Mouse (Mus musculus) E14TG2a.4 (cell line): ENCODE data around the gene Fgd2.
A peak's percentile ranks its signal among the peaks of the same experiment; 100 is the strongest.

ENCODE experiments used
- H3K27me3 ChIP-seq: 2 replicates; pipeline ENCODE4 v1.6.1; 2014; ENCODE audit warnings: low read length, control low read depth; ENCODE audit not compliant: insufficient read depth
- H3K36me3 ChIP-seq: 2 replicates; pipeline ENCODE4 v1.6.1; 2014; ENCODE audit warnings: low read length, control low read depth; ENCODE audit not compliant: insufficient read depth
- H3K4me1 ChIP-seq: replicated peaks from 2 replicates; pipeline ENCODE4 v1.6.1; 2014; ENCODE audit warnings: low read depth, low read length, control low read depth
- H3K4me3 ChIP-seq: replicated peaks from 2 replicates; pipeline ENCODE4 v1.5.1; 2014; ENCODE audit warnings: mild to moderate bottlenecking, low read length
- H3K9me3 ChIP-seq: 2 replicates; pipeline ENCODE4 v1.6.1; 2014; ENCODE audit warnings: low read length, control low read depth
- CTCF ChIP-seq: conservative IDR thresholded peaks from 2 replicates; pipeline ENCODE4 v1.5.1; 2014; ENCODE audit warnings: low read length
- NANOG ChIP-seq: IDR thresholded peaks from 2 replicates; pipeline ENCODE4 v1.6.1; 2014; ENCODE audit warnings: borderline replicate concordance, low read length, mixed read lengths
- POU5F1 ChIP-seq: IDR thresholded peaks from 2 replicates; pipeline ENCODE4 v1.6.1; 2014; ENCODE audit warnings: low read length, borderline replicate concordance

Gene Fgd2

DNA sequence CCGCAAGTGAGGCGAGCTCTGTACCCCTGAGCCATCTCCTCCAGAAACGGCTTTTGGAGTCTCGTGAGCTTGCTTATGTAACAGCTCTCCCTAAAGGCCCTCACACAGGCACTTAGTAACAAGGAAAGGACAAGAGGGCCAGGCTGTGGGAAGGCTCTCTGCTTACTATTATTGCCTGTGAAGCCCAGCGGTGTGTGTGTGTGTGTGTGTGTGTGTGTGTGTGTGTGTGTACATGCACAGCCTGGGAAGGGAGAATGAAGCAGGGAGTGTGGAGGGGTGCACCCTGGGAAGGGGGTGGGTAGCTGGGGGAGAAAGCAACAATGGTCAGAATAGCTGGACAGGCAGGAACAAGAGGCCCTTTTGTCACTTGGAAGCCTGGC, 5.3 kb upstream of the Fgd2 start:
- TF ChIP-seq NANOG (no peak), CTCF (no peak), POU5F1 (no peak)
- Histone ChIP-seq H3K27me3 (no peaks in the 10 kb centered on the region), H3K36me3 (no peaks in the 10 kb centered on the region), H3K4me1 (peaks cover 43% of the 10 kb centered on the region), H3K4me3 (peak overlapping the region; percentile 74), H3K9me3 (no peaks in the 10 kb centered on the region)

DNA sequence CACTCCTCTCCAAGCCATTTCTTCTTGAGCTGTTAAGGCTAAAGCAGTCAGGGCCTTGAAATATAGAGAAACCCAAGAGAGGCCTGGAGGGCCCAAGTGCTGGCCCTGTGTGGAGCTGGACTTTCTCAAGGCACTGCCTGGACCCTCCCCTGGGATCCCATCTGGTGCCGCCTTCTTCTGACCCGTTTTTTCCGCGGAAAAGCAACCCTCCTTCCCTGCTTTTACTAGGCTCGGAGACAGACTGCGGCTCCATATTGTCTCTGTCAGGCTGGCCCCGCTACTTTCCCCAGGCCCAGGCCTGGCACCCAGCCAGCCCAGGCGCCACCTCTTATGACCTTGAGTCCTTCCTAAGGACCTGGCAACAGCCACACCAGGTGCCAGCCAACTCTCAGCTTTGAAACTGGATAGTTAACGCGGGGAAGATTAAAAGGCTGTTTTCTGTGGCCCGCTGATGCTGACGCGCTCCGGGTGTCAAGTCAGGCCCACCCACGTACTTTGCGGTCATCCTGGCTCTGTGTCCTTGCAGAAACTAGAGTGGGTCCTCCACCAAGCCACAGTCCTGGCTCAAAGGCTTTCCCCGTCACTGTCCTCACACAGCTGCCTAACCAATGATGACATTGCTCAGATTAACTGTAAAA, 4.8 kb upstream of the Fgd2 start:
- H3K36me3 ChIP-seq: no peaks in the 10 kb centered on the region
- peaks cover 43% of the 10 kb centered on the region for H3K4me1 ChIP-seq
- no peaks in the 10 kb centered on the region for H3K27me3 ChIP-seq
- H3K9me3 ChIP-seq: no peaks in the 10 kb centered on the region
- TF ChIP-seq POU5F1: no peak
- H3K4me3 ChIP-seq: peak overlapping the region; percentile 74

GRCm38 (mm10) chr17:29356479-29356856, 4.2 kb upstream of the Fgd2 start:
- Histone ChIP-seq H3K4me1 (peaks cover 43% of the 10 kb centered on the region), H3K9me3 (no peaks in the 10 kb centered on the region), H3K4me3 (peak overlapping the region; percentile 74), H3K36me3 (no peaks in the 10 kb centered on the region), H3K27me3 (no peaks in the 10 kb centered on the region)
- no peak for TF ChIP-seq POU5F1
- no peak for TF ChIP-seq CTCF
- no peak for TF ChIP-seq NANOG

DNA sequence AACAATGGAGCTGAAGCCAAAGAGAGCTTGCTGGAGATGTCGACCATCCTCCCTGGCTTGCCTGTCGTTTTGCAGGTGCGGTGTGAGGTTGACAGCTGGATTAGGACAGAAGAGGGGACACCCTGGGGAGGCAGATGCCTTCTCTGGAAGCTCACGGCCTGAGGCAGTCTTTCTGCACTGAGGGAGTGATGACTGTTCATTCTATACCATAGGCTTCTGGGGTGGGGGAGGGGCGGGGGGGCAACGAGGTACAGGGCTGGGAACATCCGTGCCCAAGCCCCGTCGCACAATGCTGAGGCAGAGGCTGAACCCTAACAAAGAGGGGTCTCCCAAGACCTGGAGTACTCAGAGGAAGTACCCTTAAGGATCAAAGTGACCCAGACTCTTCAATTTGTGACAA, 3.8 kb upstream of the Fgd2 start:
- peaks cover 45% of the 10 kb centered on the region for H3K4me1 ChIP-seq
- peak overlapping the region; percentile 74 for H3K4me3 ChIP-seq
- no peaks in the 10 kb centered on the region for H3K36me3 ChIP-seq
- TF ChIP-seq POU5F1 (no peak), CTCF (no peak), NANOG (no peak)
- no peaks in the 10 kb centered on the region for H3K27me3 ChIP-seq
- no peaks in the 10 kb centered on the region for H3K9me3 ChIP-seq

DNA sequence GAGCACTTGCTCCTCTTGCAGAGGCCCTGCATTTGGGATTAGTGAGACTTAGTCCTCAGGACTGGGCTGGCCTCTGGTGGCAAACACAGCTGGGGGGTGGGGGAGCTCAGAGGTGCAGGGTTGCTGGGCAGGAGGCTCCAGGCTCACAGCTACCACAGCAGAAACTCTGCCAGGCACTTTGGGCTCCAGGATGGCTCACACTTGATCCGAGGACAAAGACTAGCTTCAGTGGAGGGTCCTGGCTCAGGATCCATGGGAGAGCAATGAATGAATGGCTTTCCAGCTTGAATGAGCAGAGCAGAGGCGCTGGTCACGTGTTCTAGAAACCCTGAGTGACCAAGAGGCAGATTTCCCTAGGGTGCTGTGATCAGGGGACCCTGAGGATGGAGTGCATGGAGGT, 1.8 kb upstream of the Fgd2 start:
- Histone ChIP-seq H3K4me3 (no peak overlapping the region), H3K4me1 (peaks cover 52% of the 10 kb centered on the region), H3K9me3 (no peaks in the 10 kb centered on the region), H3K36me3 (no peaks in the 10 kb centered on the region), H3K27me3 (peaks cover 2% of the 10 kb centered on the region; the same call in 1 of the 2 replicates)
- TF ChIP-seq POU5F1 (no peak), CTCF (no peak), NANOG (no peak)

DNA sequence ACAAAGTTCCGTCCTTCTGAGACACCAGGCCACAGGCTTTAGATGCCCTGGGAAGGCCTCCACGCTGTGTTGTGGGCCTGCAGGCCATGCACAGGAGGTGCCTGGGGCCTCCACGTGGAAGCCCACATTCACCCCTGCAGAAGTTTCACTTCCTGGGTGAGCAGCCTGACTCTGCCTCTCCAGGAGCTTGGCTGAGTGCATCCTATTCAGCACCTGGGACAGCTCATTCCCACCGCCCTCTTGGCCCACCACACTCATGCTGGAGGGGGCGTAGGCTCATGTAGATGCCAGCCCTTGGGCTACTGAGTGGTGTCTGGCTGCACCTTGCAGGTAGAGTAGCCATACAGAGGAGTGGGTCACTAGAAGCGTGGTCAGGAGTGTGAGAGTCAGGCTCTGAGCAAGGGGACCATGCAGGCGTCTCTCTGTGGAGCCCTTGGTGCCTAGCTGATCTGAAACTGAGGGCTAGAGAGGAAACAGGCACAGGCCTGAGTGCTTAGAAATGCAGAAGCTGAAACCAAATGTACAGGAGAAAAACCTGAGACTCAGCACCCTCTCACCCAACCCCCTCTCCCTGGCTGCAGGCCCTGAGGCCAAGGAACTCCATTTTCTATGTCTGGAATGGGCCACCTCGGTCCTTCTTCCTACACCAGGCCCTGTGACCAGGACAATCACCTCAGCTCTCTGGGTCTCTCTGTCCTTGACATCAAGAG, 1.4 kb downstream of the Fgd2 start:
- TF ChIP-seq NANOG: no peak
- no peak for TF ChIP-seq CTCF
- TF ChIP-seq POU5F1: no peak
- H3K36me3 ChIP-seq: no peaks in the 10 kb centered on the region
- H3K4me3 ChIP-seq: 0 out of 2 replicates have a peak overlapping the region, but pooled peaks have one; percentile 48
- H3K9me3 ChIP-seq: no peaks in the 10 kb centered on the region
- peaks cover 43% of the 10 kb centered on the region for H3K4me1 ChIP-seq
- H3K27me3 ChIP-seq: peaks cover 5% of the 10 kb centered on the region

GRCm38 (mm10) chr17:29363109-29363508, 2.4 kb downstream of the Fgd2 start:
- H3K36me3 ChIP-seq: no peaks in the 10 kb centered on the region
- H3K4me3 ChIP-seq: no peak overlapping the region
- H3K9me3 ChIP-seq: no peaks in the 10 kb centered on the region
- H3K4me1 ChIP-seq: peaks cover 48% of the 10 kb centered on the region
- H3K27me3 ChIP-seq: peaks cover 14% of the 10 kb centered on the region
- no peak for TF ChIP-seq POU5F1
- no peak for TF ChIP-seq NANOG
- no peak for TF ChIP-seq CTCF

DNA sequence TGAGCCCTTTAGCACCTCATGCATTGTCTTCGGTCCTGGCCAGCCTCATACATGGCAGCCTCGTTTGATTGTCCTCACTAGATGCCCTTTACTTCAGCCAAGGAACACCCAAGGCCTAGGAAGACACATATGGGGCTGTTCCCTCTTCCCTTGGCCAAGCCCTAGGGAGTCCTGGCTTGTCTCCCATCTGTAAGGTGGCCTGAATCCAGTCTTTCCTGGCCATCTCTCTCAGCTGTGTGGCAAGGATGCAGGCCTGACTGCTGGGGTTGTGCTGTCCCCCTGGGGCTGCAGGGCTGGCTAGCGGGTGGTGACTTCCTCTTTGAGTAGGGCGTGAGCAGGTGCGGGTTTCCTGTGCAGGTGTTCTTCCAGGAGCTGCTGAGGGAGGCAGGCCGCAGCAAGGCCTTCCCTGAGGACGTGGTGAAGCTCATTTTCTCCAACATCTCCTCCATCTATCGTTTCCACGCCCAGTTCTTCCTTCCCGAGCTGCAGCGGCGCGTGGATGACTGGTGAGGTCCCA, 4.4 kb downstream of the Fgd2 start:
- Histone ChIP-seq H3K4me1 (peaks cover 63% of the 10 kb centered on the region), H3K27me3 (peaks cover 15% of the 10 kb centered on the region), H3K36me3 (no peaks in the 10 kb centered on the region), H3K4me3 (no peak overlapping the region), H3K9me3 (no peaks in the 10 kb centered on the region)
- TF ChIP-seq POU5F1 (no peak), CTCF (no peak), NANOG (no peak)
